Mouse (Mus musculus): ENCODE measurements around the gene Tspan9.

Tspan9 gene

GRCm38 (mm10) chr6:128133679-128134191 lies 9.7 kb downstream of the Tspan9 start:
- DNase-seq (ENCODE audit: low spot score in 2 of 2), result no peak

GRCm38 (mm10) chr6:128132581-128132980 lies 10.8 kb downstream of the Tspan9 start:
- DNase-seq (ENCODE audit: low spot score in 2 of 2), result no peak

GRCm38 (mm10) chr6:128131390-128131789 lies 12.0 kb downstream of the Tspan9 start:
- no peak for DNase-seq (ENCODE audit: low spot score in 2 of 2)

- DNase-seq (ENCODE audit: low spot score in 2 of 2), result no peak
These were observed 12.7 kb downstream of the Tspan9 start for GRCm38 (mm10) chr6:128130686-128131085.

- no peak for DNase-seq (ENCODE audit: low spot score in 2 of 2)
These were observed 14.0 kb downstream of the Tspan9 start for GRCm38 (mm10) chr6:128129382-128129781.

DNA sequence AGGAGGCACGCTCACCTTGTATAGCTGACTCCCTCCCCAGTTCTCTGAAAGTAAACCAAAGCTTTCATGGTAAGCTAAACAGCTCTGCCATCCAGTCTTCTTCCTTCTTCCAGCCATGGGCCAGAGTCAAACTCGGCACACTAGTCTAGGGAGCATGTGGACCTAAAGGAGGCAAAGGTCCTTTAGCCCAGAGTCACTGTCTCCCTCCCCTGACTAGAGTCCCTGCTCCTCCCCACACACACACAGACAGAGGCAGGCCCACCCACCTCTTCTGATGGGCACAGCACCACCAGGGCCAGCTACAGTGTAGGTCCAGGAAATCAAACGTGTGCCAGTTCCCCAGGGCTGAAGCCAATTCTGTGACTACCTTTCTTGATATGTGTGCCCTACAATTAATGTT lies 16.1 kb downstream of the Tspan9 start:
- DNase-seq (ENCODE audit: low spot score in 2 of 2), result no peak

GRCm38 (mm10) chr6:128126876-128127275 lies 16.5 kb downstream of the Tspan9 start:
- DNase-seq (ENCODE audit: low spot score in 2 of 2), result no peak

GRCm38 (mm10) chr6:128125464-128125863 lies 17.9 kb downstream of the Tspan9 start:
- DNase-seq (ENCODE audit: low spot score in 2 of 2), result no peak

DNA sequence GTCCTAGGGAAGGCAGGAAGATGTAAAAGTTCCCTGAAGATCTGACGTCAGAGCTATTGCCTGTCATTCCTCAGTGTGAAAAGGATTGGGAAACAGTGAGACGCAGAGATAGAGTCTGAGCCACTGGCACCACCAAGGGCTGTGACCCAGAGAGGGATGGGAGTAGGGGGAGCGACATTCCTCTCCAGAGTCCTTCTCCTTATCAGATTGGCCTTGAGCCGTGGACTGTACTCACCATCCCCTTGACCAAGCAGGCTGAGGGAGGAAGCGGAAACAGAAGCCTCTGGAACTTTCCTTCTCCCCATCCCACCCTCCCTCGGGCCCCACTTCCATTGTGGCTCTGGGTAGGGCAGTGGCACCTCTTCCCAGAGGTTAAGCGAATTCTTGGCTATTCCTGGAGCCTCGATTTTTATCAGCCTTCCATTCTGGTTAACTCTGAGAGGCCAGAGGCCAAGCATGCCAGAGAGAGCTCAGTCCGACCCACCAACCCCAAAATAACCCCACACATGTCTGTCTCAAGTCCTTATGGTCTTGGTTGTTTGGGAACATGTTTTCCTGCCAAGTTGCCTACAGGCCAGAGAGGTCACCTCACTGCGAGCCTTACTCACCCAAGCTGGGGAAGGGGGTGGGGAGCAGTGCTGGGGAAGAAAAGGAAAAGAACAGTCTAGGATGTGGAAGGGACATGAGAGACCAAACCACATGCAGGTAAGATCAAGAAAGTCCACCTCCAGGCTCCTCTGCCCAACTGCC lies 19.0 kb downstream of the Tspan9 start:
- no peak for DNase-seq (ENCODE audit: low spot score in 2 of 2)

- DNase-seq (ENCODE audit: low spot score in 2 of 2), result no peak
These were observed 21.3 kb downstream of the Tspan9 start for GRCm38 (mm10) chr6:128122127-128122526.

GRCm38 (mm10) chr6:128121691-128122090 lies 21.7 kb downstream of the Tspan9 start:
- no peak for DNase-seq (ENCODE audit: low spot score in 2 of 2)

GRCm38 (mm10) chr6:128120806-128121205 lies 22.6 kb downstream of the Tspan9 start:
- no peak for DNase-seq (ENCODE audit: low spot score in 2 of 2)

DNA sequence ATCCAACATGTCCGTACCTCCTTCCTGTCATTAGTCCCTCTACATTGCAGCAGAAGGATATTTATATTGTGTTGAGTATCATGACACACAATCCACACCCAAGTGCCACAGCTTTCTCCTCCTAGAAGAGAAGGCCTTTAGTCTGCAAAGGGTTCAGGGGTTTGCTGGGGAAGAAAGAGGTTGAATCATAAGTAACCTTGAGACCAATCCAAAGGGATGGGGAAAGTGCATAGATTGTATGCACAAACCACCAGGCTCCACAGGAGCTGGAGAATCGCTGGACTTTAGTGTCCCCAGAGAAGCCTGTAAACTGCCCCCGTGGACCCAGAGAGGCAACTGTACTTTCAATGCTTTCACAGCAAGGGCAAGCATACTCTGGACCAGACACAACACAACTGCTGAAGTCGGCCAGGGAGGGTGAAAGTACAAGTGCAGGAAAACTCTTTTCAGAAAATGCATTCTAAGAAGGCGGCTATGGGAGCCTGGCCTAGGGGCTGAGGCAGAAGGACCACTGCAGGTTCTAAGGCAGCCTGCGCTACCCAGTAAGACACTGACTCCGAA lies 24.6 kb downstream of the Tspan9 start:
- no peak for DNase-seq (ENCODE audit: low spot score in 2 of 2)

DNA sequence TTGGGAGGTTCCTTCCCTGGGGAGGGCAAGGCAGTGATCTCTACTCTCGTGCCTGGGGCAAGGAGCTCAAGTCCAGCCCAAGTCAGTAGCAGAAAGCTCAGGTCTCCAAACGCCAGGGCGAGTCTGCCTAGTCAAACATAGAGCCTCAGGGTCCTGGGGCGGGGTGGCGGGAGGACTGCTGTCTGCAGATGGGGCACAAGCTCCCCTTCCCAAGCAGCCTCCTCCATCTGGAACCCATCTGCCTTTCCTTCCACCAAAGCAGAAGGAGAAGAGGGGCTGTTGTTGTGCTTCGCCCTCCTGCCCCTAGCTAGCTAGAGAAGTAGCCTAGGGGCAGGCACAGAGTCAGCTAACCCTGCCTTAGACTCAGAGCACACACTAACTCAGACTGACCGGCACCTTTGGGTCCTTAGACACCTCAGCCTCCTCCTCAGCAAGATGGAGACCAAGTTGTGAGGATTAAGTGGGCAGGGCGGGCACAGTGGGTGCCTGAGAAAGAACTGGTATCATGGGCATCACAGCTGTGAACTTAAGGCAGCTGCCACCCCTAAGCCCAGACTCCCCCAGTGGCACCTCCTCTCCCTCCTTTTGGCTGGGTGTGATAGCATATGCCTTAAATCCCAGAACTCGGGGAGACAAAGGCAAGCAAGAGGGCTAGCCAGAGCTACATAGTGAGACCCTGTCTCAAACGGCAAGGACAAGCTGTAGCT lies 26.4 kb downstream of the Tspan9 start:
- no peak for DNase-seq (ENCODE audit: low spot score in 2 of 2)

- no peak for DNase-seq (ENCODE audit: low spot score in 2 of 2)
These were observed 27.1 kb downstream of the Tspan9 start for GRCm38 (mm10) chr6:128116344-128116743.

DNA sequence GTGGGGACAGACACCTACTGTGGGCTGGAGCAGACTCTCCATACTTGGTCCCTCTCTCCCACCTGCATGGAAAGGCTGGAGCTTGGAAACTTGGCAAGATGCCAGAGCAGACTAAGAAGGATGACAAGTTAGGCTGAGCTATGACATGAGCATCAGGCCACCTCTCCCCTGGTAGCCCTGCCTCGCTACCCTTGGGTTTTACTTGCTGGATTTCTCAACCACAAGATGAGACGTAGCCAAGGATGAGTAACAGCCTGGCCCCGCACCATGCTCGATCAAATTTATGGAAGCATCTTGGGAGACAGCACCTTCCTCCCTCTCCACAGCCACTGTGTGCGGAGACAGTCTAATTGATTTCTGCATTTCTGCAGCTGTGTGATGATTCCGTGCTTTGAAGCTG lies 28.3 kb downstream of the Tspan9 start:
- DNase-seq (ENCODE audit: low spot score in 2 of 2), result no peak

DNA sequence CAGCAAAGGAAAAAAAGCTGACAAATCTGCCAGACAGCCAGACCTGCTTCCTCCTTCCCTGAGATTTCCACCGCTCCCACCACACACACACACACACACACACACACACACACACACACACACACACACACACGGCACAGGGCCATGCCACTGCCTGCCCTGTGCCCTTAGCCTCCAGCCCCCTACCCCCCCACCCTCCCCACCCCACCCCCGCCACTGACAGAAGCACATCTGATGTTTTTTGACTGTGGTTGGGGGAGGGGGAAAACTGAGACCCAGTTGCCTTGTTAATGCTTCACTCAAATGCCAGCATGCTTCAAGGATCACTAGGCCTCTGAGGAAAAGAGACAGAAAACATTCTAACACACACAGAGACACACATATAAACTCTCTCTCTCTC lies 30.8 kb downstream of the Tspan9 start:
- no peak for DNase-seq (ENCODE audit: low spot score in 2 of 2)

DNA sequence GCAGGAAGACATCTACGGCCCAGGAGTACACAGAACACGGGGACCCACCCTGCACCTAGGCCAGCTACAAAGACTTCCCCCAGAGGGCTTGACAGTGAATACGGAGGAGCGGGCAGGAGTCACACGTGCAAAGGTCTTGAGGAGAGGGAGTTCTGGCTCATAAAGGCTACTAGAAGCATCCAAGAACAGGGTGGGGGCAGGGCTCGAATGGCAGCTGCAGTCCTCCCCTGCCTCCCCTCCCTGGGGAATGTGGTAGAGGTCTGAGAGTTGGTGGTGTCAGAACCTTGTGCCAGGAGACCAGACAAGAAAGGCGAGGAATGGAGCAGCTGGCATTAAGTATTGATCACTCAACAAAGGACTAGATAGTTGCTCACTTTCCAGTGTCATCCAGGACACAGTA lies 31.6 kb downstream of the Tspan9 start:
- no peak for DNase-seq (ENCODE audit: low spot score in 2 of 2)

DNA sequence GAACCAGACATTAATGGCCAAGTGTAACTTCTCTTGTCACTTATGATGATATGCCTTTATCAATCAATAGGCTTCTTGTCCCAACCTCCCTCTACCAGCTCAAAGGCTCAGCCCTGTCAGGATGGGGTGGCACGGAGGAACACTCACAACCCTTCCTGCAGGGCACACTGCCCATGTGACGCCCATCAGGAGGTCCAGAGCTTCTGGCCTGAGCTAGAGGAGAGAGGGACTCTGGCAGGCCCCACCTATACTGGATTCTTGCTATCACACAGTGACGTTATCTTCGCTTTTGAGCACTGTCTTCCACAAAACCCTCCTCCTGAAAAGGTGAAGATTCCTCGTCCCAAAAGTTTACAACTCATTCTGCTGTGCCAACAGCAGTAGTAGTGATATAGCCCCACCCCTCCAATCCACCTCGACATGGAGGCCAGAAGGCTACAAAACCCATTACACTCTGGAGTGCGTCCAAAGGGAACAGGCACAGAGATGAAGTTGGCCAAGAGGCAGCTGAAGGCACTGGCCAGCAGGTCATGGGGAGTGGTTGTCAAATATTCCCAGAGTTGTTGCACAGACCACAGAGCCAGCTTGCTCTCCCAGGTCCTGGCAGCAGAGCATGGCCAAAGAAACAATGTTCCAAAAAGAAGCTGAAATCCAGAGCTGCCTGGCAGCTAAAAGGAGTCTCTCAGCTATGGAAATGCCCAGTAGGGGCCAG lies 34.9 kb downstream of the Tspan9 start:
- no peak for DNase-seq (ENCODE audit: low spot score in 2 of 2)

GRCm38 (mm10) chr6:128107698-128108097 lies 35.7 kb downstream of the Tspan9 start:
- DNase-seq (ENCODE audit: low spot score in 2 of 2), result no peak

DNA sequence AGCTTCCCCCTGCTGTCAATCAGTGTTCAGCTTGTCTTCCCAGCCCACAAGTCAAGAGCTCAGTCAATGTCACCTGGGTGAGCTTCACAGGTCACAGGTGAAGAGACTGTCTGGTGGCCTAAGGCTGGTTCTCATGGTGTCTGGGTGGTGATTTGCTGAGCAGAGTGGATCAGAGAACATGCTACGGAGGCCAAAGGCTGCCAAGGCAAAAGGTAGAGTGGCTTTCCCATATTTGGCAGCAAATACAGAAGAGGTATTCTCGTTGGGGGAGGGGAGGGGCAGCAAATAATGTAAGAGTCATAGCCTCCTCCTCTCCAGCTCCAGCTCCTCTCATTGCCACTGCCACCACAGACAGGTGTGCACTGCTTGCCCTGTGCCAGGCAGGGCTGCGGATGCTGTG lies 37.2 kb downstream of the Tspan9 start:
- DNase-seq (ENCODE audit: low spot score in 2 of 2), result no peak

DNA sequence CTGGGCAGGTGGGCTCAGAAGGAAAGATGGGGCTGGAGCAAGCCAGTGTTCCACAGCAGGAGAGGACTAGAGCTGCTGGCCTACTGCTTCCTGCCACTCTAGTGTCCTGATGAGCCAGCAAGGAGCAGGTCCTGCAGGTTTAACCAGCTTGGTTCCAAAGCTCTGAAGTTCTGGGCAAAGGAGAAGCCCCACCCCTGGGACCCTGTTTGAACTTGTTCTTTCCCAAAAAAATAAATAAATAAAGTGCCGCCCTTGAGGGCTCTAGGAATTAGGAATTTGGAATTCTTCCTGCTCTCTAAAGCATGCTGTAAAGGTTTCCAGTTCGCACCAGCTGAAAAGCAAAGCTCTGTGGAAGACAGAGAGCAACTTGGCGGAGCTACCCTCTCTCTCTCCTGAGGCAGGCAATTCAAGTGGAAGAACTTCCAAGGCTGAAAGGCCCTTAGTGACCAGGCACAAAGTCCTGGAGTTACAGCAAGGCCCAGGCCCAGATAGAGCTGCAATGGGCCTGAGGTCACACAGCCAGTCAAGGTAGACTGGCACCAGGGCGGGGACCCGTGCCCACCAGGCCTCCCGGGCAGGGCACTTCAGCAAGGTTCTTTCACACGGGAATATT lies 38.6 kb downstream of the Tspan9 start:
- DNase-seq (ENCODE audit: low spot score in 2 of 2), result no peak

Measured in right cerebral cortex, adult 2 months (tissue).